Mouse (Mus musculus) heart, embryonic 11.5 days (tissue): ENCODE data around the gene Trim15. TPM values are rescaled to one million over a fixed set of nuclear protein-coding genes. Genes with fewer than 3 reads are reported as not detected.
A peak's percentile ranks its signal among the peaks of the same experiment; 100 is the strongest.

Experiments used
- ATAC-seq: fragments of 200-750 bp; cut with Nextera tagmentation; replicated peaks from 2 replicates; pipeline ENCODE4 v1.8.0; 2017; ENCODE audit warnings: moderate library complexity; ENCODE audit not compliant: insufficient number of reproducible peaks, low FRiP score, low TSS enrichment
- H3K27ac ChIP-seq: fragments of 300-500 bp; sonication (generic); 2 replicates; pipeline ENCODE4 v1.5.1; 2014; ENCODE audit warnings: mild to moderate bottlenecking, low read depth, low read length
- H3K27me3 ChIP-seq: fragments of 300-500 bp; sonication (generic); 2 replicates; pipeline ENCODE4 v1.6.1; 2014; ENCODE audit warnings: mild to moderate bottlenecking, low read length, mixed read lengths; ENCODE audit not compliant: control insufficient read depth, insufficient read depth
- H3K36me3 ChIP-seq: fragments of 300-500 bp; sonication (generic); 2 replicates; pipeline ENCODE4 v1.6.1; 2014; ENCODE audit warnings: mild to moderate bottlenecking, low read length, moderate library complexity, mixed read lengths; ENCODE audit not compliant: control insufficient read depth, insufficient read depth
- H3K4me1 ChIP-seq: fragments of 300-500 bp; sonication (generic); 2 replicates; pipeline ENCODE4 v1.6.1; 2014; ENCODE audit warnings: low read length; ENCODE audit not compliant: control insufficient read depth, insufficient read depth
- H3K4me2 ChIP-seq: fragments of 300-500 bp; sonication (generic); 2 replicates; pipeline ENCODE4 v1.6.1; 2014; ENCODE audit warnings: mild to moderate bottlenecking, moderate library complexity
- H3K4me3 ChIP-seq: fragments of 300-500 bp; sonication (generic); 2 replicates; pipeline ENCODE4 v1.5.1; 2014; ENCODE audit warnings: low read depth, low read length
- H3K9ac ChIP-seq: fragments of 300-500 bp; sonication (generic); 2 replicates; pipeline ENCODE4 v1.6.1; 2014; ENCODE audit warnings: mild to moderate bottlenecking, low read depth, low read length, moderate library complexity
- H3K9me3 ChIP-seq: fragments of 300-500 bp; sonication (generic); replicated peaks from 2 replicates; pipeline ENCODE4 v1.6.1; 2016; ENCODE audit warnings: low read length; ENCODE audit not compliant: control insufficient read depth
- WGBS: fragments of 180-500 bp; shearing (Covaris S2); extraction: QIAGEN DNeasy Blood & Tissue Kit; methylation state at CpG from one replicate; pipeline ENCODE4 v1.1.7; 2014; ENCODE audit not compliant: insufficient replicate concordance; 5-methylcytosine and 5-hydroxymethylcytosine counted together
- polyA plus RNA-seq: library from polyadenylated mRNA; unstranded; fragments of >200 nt; fragmentation: Nextera tagmentation; extraction: Ambion mirVana; gene quantifications from 2 replicates; pipeline ENCODE4 v1.2.1, GENCODE M21; 2014

Gene Trim15
- polyA plus RNA-seq, 1 experiment from 2014 or later, result 0.31 TPM

DNA sequence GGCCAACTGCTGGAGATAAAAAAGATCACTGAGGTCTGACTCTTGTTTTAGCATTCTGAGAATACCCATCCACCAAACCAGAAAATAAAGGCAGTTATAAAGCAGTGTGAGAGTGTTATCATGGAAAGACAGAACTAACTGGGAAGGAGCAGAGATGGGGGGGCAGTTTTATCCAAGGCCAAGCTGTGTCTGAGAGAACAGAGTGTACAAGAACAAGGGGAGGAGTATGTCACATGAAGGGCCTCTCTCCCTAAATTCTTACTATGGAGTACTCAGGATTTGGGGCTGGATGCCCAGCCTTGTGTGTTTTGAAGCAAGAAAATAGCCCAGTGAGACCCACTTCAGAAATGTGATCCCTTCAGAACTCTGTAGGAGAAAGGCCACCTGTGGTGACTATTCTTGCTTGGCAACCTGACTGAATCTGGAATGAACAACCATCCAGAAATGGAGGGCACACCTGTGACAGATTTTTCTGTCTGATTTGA lies 26.0 kb downstream of the Trim15 start:
- Histone ChIP-seq H3K4me2 (no peak overlapping the region), H3K27ac (no peak overlapping the region), H3K9me3 (no peaks in the 10 kb centered on the region), H3K4me3 (no peak overlapping the region), H3K36me3 (no peaks in the 10 kb centered on the region), H3K4me1 (peaks cover 18% of the 10 kb centered on the region), H3K9ac (no peak overlapping the region), H3K27me3 (no peaks in the 10 kb centered on the region)
- ATAC-seq, result no peak

DNA sequence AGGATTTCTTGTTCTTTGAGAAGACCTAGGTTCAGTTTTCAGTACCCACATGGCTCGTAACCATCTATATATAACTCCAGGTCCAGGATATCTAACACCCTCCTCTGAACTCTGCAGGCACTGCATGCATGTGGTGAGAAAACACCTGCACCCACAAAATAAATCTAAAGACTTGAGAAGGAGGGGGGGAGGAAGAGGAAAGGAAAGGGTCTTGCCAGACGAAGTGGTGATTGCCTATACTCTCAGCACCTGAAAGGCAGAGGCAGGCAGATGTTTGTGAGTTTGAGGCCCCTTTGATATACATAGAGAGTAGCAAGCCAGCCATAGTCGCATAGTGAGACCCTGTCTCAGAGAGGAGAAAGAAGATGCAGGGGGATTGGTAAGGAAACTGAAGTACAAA lies 27.1 kb downstream of the Trim15 start:
- H3K9me3 ChIP-seq, result no peaks in the 10 kb centered on the region
- no peak overlapping the region for H3K4me2 ChIP-seq
- no peaks in the 10 kb centered on the region for H3K36me3 ChIP-seq
- H3K27ac ChIP-seq, result no peak overlapping the region
- no peak overlapping the region for H3K4me3 ChIP-seq
- H3K27me3 ChIP-seq, result no peaks in the 10 kb centered on the region
- no peak for ATAC-seq
- H3K9ac ChIP-seq, result no peak overlapping the region
- 70% methylated on average over 3 of the region's 3 CpGs for WGBS
- peaks cover 20% of the 10 kb centered on the region for H3K4me1 ChIP-seq

DNA sequence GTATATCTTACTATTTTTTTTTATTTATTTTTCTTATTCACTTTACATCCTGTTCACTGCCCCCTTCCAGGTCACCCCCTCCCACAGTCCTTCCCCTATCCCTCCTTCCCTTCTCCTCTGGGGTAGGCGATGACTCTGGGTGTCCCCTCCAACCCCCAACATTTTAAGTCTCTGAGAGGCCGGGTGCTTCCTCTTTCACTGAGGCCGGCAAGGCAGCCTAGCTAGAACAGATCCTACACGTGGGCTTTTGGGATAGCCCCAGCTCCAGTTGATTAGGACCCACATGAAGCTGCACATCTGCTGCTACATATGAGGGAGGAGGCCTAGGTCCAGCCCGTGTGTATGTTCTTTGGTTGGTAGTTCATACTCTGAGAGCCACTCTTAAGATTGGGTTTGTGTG lies 28.0 kb downstream of the Trim15 start:
- H3K27ac ChIP-seq, result no peak overlapping the region
- H3K4me2 ChIP-seq, result no peak overlapping the region
- no peak overlapping the region for H3K4me3 ChIP-seq
- no peaks in the 10 kb centered on the region for H3K36me3 ChIP-seq
- no peak for ATAC-seq
- H3K9ac ChIP-seq, result no peak overlapping the region
- no peaks in the 10 kb centered on the region for H3K9me3 ChIP-seq
- 80% methylated on average over 5 of the region's 5 CpGs for WGBS
- H3K27me3 ChIP-seq, result no peaks in the 10 kb centered on the region
- peaks cover 10% of the 10 kb centered on the region for H3K4me1 ChIP-seq

DNA sequence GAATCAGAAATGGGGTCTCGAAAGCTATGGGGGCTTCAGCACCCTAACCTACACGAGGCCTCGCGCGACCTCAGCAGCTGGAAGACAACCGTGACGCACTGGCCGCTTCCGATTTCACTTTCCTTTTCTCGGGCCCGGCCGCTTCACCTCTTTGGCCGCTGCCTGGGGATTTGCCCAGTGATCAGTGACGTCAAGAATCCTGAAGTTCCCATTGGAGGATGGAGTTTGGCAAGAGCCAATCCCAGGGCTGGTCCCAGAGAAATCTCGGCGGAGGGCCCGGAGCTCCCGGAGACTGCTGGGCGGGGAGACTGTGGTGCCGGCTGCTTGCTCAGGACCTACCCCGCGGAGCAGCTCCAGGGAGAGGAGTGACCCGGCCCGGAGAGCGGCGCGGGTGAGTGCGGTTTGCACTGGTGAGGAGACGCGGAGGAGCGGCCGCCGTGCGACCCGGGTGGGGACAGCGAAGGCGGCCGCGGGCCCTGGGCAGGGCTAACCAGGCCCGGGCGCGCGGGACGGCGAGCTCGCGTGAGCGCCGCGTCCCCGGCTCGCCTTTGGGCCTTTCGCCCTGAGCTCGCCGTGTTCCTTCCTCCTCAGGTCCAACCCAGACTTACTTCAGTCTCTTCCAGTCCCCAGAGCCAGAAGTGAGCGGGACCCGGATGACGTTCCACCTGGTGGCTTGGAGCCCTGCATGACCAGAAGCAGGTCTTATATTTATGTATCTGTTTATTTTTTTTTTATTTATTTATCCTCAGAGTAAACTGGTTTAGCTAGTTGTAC lies 29.9 kb downstream of the Trim15 start, which contains the start of gene Trim26:
Gene Trim26 (plus strand): TSS at position 261 of the 774 bp plus-strand sequence.
- Histone ChIP-seq H3K27ac (peak within 1 kb of the TSS; percentile 96), H3K4me2 (peak within 1 kb of the TSS; percentile 69), H3K4me1 (peaks cover 7% of the 10 kb centered on the region; the same call in 1 of the 2 replicates), H3K9ac (peak within 1 kb of the TSS; percentile 89), H3K4me3 (peak within 1 kb of the TSS; percentile 80), H3K27me3 (no peaks in the 10 kb centered on the region), H3K36me3 (no peaks in the 10 kb centered on the region), H3K9me3 (no peaks in the 10 kb centered on the region)
- ATAC-seq, result peak; percentile 98
- WGBS, result under 1% methylated on average over 44 of the region's 58 CpGs

DNA sequence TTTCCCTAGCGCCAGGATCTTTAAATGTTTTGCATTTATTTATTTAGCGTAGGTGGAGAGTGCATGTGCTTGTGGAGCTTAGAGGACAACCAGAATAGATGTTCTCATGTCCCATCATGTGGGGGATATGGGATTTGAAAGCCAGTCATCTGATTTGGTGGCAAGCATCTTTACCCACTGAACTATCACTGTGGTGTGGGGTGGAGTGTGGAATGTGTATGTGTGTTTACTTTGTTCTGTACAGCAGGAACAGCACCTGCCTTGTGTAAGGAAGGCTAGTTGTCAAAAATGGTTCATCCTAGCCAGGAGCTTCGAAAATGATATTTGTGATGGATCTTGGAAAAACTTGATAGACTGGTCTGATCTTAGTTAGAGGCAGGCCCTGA lies 30.6 kb downstream of the Trim15 start:
- ATAC-seq, result peak; percentile 25; the same call in 1 of the 2 replicates
- Histone ChIP-seq H3K9me3 (no peaks in the 10 kb centered on the region), H3K4me3 (peak overlapping the region; percentile 80), H3K27ac (peak overlapping the region; percentile 96), H3K27me3 (no peaks in the 10 kb centered on the region), H3K4me2 (peak overlapping the region; percentile 69), H3K36me3 (no peaks in the 10 kb centered on the region), H3K4me1 (peaks cover 7% of the 10 kb centered on the region; the same call in 1 of the 2 replicates), H3K9ac (peak overlapping the region; percentile 72)
- 18% methylated on average over 3 of the region's 3 CpGs for WGBS

DNA sequence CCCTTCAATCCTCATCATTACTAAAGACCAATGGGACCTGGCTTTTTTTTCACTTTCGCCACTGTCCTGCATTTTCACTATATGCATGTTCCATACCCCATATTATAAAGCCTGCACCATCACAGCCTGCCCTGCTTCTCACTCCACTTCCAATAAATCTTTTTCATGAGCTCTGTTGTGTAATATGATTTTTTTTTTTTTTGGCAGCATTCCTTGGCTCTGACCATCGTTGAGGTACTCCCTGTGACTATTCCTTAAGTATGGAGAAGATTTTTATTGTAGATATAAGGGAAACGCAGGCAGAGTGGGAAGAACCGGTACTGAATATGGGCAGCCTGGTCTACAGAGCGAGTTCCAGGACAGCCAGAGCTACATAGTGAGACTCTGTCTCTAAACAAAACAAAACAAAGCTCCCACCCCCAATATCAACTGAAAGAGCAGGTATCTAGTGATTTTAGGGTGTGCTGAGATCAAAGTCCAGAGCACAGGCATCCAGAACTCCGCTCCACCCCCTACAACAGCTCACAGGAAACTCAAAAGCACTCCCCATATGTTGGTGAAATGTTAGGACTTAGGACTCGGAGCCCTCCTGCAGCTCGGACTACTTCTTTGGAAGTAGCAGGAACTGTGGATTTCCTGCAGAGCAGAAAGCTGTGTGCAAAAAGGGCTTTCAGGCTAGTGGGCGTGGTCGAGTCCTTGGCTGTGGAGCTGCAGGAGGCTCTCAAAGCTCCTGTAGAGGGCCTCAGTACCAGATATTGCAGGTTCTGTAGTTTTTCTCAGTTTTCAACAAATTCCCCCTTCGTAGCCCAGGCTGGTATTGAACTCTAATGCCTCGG lies 31.2 kb downstream of the Trim15 start:
- Histone ChIP-seq H3K4me1 (peaks cover 7% of the 10 kb centered on the region; the same call in 1 of the 2 replicates), H3K27me3 (no peaks in the 10 kb centered on the region), H3K4me2 (peak overlapping the region; percentile 69), H3K9ac (no peak overlapping the region), H3K4me3 (peak overlapping the region; percentile 80), H3K27ac (peak overlapping the region; percentile 96; the same call in 1 of the 2 replicates), H3K36me3 (no peaks in the 10 kb centered on the region), H3K9me3 (no peaks in the 10 kb centered on the region)
- WGBS, result 32% methylated on average over 12 of the region's 12 CpGs
- no peak for ATAC-seq

DNA sequence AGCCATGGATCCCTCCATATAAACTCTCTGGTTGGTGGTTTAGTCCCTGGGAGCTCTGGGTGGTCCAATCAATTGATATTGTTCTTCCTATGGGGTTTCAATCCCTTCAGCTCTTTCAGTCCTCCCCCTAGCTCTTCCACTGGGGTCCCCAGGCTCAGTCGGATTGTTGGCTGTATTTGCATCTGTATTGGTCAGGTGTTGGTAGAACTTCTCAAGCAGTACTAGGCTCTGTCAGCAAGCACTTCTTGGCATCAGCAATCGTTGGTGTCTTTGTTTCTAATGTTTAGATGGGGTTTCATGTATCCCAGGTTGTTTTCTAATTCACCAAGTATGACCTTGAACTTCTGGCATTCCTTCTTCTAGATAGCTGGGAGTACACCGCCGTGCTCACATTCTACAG lies 34.3 kb downstream of the Trim15 start:
- H3K4me2 ChIP-seq, result no peak overlapping the region
- H3K27me3 ChIP-seq, result no peaks in the 10 kb centered on the region
- no peaks in the 10 kb centered on the region for H3K36me3 ChIP-seq
- no peak for ATAC-seq
- no peak overlapping the region for H3K4me3 ChIP-seq
- peaks cover 7% of the 10 kb centered on the region; the same call in 1 of the 2 replicates for H3K4me1 ChIP-seq
- H3K9ac ChIP-seq, result no peak overlapping the region
- H3K9me3 ChIP-seq, result no peaks in the 10 kb centered on the region
- WGBS, result 51% methylated on average over 4 of the region's 4 CpGs
- H3K27ac ChIP-seq, result no peak overlapping the region

DNA sequence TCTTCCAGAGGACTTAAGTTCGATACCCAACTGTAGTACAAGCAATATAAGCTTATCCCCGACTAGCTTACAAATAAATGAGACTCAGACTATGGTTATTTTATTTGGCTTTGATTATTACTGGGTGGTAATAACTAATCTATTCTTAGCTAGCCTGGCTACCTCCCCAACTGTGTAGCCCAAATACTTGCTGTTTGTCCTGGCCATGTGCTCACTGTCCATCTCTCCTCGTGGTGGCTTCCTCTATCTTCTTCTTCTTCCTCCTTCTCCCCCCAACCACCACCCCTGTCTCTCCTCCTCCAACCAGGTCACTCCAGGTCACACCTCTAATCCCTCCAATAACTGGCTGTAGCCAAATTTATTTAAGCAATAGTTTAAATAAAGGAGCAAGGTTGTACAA lies 36.5 kb downstream of the Trim15 start:
- WGBS, result 67% methylated on average over 3 of the region's 3 CpGs
- Histone ChIP-seq H3K9me3 (no peaks in the 10 kb centered on the region), H3K27ac (no peak overlapping the region), H3K9ac (no peak overlapping the region), H3K4me1 (no peaks in the 10 kb centered on the region), H3K4me2 (no peak overlapping the region), H3K27me3 (no peaks in the 10 kb centered on the region), H3K36me3 (no peaks in the 10 kb centered on the region), H3K4me3 (no peak overlapping the region)
- no peak for ATAC-seq
